Mouse (Mus musculus) testis, adult 2 months (tissue): ENCODE data around the gene Padi1.

Experiments used
- CTCF ChIP-seq: fragments of 200-500 bp; IDR thresholded peaks from 2 replicates; pipeline ENCODE4 v1.5.1; 2012; ENCODE audit warnings: low read depth, mild to moderate bottlenecking, inconsistent platforms, low read length, moderate library complexity; ENCODE audit not compliant: control insufficient read depth, insufficient read depth, insufficient replicate concordance
- POLR2A ChIP-seq: fragments of 200-500 bp; IDR thresholded peaks from 2 replicates; pipeline ENCODE4 v1.6.1; 2012; ENCODE audit warnings: low read depth, mild to moderate bottlenecking, inconsistent platforms, low read length, moderate library complexity; ENCODE audit not compliant: control insufficient read depth

DNA sequence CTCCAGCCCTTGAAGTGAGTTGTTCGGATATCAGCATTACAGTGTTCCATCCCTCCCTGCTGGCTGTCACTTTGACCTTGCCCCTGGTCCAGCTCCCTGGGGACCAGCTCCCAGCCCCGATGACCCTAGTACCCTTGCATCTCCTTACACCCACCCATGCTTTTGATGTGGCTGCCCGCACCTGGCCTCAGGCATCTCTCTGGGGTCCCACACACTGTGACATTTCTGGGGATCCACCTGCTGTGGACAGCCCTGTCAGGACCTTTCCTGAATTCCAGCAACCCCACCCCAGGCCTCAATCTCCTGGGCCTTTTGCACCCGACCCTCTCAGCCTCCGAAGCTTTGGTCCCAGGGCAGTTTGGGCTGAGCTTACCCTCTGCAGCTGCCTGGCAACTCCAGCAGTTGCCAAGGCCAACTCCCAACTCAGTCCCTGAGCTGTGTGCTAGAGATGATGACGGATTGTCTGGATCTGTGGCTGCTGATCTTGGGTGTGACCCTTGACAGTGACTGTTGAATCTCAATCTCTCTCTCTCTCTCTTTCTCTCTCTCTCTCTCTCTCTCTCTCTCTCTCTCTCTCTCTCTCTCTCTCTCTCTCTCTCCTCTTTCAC, 11.1 kb downstream of the Padi1 start:
- no peak for TF ChIP-seq CTCF
- TF ChIP-seq POLR2A = no peak
